Mouse (Mus musculus): ENCODE measurements around the gene Prrc2b.
A peak's percentile ranks its signal among the peaks of the same experiment; 100 is the strongest.

Gene Prrc2b

DNA sequence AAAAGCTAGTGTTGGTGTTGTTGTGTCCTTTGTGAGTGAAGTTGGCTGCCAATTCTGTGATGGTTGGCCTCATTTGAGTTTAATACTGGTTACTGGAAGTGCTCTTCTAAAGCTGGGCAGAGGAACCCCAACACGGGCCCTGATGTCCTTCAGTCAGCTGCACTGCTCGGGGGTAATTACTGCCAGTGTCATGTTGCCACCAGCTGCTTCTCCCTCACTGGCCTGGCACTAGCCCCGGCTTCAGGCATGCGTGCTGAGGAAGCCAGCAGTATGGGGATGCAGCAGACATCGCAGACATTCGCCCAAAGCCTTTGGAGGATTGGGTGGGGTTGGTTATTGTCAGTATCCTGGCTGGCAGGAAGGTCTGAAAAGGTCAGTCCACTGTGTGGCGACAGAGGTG lies 36.8 kb downstream of the Prrc2b start:
- DNase-seq: no peak

DNA sequence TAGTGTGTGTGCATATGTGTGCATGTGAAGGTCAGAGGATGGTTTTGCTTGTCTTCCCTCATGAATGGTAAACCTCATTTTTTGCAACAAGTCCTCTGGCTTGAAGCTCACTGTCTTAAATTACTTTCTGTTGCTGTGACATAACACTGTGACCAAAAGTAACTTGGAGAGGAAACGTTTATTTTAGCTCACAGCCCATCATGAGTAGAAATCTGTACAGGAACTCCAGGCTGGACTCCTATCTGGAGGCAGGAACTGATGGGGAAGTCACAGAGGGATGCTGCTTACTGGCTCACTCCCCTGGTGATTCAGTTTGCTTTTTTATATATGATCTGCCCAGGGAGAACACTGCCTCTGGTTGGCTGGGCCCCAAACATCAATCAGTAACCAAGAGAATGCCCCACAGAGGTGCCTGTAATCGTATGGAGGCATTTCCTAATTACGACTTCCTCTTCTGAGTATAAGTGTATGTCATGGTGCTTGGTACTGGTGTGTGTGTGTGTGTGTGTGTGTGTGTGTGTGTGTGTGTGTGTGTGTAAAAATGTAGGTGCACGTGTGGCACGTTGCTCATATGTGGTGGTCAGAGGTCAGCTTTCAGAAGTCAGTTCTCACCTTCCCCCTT lies 38.3 kb downstream of the Prrc2b start:
- DNase-seq: no peak

DNA sequence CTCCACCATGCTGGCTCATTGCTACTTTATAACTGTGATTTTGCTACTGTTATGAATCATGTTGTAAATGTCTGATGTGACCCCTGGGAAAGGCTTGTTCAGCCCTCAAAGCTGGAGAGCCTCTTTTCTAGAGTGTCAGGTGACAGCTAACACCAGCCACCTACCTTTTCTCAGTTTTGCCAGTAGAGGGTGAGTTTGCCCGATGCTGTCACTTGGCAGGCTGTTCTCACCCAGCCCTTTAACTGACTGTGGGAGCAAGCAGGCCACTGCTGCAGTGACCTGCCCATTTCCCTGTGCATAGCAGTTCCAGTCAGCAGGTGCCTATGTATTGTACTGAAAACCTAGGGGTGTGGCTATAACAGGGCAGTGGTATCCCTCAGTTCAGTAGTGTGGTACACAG lies 39.7 kb downstream of the Prrc2b start:
- DNase-seq: peak in 1 of 2 experiments; percentile 39

DNA sequence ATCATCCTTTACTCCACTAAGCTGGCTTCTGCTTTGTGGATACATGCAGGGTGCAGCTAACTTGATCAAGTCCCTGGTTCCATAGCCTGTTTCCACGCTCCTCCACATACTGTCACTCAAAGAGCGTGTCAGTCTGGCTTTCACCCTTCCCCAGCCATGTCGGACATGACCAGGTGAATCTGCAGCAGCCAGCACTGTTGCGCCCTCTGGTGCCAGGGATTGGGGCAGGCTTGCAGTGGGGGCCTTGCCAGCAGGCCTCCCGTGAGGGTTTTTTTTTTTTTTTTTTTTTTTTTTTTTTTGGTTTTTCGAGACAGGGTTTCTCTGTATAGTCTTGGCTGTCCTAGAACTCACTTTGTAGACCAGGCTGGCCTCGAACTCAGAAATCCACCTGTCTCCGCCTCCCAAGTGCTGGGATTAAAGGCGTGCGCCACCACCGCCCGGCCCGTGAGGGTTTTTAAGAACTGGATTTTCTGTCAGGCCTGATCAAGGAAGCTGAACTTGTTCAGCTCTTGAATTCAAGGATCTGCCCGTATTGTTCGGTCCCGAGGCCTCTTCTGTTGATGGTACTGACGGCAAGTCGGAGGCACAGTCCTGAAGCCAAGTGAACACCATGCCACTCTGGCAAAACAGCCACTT lies 41.1 kb downstream of the Prrc2b start:
- peak; percentile 59 to 67 for DNase-seq

DNA sequence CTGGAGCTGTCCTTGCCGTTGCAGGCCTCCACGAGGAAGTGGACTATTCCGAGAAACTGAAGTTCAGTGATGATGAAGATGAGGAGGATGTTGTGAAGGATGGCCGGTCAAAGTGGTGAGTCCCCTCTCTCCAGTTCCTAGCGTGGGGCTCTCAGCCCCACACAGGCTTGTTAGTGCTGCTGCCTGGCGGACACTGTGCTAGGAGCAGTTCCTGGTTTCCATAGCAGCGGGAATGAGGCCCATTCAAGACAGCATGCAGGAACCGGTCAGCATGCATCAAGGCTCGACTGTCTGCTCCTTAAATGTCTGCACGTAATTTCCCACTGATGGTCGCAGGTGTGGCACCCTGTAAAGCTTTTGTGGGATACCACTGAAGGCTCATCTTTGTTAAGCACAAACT lies 48.1 kb downstream of the Prrc2b start:
- DNase-seq: no peak

DNA sequence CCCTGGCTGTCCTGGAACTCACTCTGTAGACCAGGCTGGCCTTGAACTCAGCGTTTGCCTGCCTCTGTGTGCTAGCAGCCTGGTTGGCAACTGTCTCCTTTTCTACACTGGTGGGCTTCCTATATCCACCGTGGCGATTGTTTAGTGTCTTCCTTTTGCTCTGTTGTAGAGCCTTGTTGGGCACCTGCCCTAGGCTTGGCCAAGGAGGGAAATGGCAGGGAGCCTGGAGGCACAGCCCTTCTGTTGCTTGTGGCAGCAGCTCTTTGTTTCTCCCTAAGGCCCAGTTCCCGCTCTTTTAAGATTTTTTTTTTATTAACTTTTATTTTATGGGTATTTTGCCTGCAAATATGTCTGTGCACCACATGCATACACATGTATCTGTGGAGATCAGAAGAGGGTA lies 49.2 kb downstream of the Prrc2b start:
- no peak for DNase-seq

DNA sequence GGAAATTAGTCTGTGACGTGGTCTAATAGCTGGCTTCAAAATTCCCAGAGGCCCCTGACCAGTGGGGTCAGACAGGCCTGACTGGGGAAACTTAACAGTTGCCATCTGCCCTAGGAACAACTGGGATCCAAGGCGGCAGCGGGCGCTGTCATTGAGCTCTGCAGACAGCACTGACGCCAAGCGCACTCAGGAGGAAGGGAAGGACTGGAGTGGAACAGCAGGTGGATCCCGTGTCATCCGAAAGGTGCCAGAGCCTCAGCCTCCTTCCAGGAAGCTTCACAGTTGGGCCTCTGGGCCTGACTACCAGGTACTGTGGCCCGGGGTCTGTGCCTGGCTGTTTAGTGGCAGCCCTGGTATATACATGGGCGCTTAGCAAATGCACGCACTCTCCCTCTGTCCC lies 49.8 kb downstream of the Prrc2b start:
- no peak for DNase-seq

DNA sequence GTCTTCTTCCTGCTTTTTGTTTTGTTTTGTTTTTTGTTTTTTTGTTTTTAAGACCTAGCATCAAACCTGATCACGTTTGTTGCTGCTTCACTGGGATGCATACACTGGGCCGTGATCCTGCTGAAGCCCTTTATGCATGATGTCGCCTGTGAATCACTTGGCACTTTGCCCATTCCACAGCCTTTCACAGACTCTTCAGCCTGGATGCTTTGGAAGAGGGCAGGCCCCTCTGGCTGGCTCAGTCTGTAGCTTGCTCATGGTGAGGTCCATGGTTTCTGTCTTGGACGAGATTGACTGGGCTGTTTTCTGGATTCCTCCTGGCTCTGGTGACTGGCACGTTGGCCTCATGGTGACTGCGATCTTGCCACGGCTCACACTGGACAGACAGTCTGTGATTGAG lies 50.6 kb downstream of the Prrc2b start:
- no peak for DNase-seq

DNA sequence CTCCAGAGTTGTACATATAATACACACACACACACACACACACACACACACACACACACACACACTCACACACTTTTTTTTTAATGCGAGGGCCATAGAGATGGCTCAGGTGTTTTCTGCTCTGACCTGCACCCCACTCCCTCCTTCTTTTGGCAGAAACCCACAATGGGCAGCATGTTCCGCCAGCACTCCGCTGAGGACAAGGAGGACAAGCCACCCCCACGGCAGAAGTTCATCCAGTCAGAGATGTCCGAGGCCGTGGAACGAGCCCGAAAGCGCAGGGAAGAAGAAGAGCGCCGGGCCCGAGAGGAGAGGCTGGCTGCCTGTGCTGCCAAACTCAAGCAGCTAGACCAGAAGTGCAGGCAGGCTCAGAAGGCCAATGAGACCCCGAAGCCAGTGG lies 53.0 kb downstream of the Prrc2b start:
- no peak for DNase-seq

DNA sequence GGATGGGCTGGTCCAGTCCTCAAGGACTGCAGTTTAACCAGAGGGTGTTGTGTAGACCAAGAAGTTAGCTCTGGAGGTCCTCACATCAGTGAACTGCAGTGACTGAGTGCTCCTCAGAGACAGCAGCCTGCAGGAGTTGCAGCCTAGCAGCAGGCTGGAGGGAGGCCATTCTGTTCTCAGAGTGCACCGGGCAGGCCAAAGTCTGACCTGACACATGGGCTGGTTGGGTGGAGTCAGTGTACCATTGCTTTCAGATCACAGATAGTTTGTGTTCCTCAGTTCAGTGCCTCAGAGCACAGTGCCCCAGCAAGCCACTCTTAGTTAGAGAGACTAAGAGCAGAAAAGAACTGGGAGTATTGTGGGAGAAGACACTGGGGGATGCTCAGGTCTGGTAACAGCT lies 56.8 kb downstream of the Prrc2b start:
- DNase-seq: no peak

DNA sequence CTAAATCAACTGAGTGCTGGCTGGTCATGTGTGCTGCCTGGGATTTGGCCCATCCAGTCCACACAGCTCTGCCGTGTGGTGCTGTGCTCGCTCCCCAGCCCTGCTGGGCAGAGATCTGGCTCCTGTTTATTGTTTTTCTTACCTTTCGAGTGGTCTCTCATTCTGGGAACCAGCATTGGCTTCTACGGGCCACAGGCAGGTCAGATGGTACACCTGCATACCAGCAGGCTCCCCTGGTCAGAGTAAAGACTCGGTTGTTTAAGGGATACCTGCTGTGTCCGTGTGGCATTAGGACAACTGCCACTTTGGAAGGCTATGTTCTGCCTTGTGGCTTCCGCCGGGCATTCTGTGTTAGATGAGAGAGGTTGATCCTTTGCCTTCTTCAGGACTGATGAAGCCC lies 60.8 kb downstream of the Prrc2b start:
- DNase-seq: no peak

DNA sequence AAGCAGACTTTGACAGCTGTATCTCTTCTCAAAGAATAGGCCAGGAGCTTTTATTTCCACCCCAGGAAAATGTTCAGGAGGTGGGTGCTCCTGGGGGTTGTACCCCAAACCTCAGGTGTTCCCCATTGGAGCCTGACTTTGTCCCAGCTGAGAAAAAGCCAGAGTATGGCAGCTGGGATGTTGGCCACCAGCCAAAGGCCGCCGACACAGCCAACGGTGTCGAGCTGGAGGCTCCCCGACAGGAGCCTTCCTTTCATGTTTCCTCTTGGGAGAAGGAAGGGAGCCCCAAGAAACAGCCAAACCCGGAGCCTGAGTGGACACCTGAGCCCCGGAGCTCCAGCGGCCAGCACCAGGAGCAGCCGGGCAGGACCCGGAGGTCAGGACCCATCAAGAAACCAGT lies 62.1 kb downstream of the Prrc2b start:
- DNase-seq: peak in 1 of 2 experiments; percentile 23

DNA sequence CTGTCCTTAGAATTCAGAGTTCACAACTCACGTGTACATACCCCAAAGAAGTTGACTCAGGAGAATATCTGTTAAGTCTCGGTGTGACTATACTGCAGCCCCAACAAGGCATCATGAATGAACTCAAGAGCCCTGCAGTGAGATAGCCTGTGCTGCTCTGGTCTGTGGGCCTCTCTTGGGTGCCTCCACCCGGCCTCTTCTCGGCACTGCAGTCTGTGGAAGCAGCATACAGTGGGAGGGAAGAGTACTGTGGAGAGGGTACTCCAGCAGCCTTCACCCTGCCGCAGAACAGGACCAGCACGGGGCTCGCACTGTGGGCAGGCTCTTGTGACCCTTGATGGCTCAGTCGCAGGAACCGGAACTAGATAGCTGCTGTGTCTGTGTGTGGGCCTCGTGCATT lies 64.7 kb downstream of the Prrc2b start:
- DNase-seq: no peak

DNA sequence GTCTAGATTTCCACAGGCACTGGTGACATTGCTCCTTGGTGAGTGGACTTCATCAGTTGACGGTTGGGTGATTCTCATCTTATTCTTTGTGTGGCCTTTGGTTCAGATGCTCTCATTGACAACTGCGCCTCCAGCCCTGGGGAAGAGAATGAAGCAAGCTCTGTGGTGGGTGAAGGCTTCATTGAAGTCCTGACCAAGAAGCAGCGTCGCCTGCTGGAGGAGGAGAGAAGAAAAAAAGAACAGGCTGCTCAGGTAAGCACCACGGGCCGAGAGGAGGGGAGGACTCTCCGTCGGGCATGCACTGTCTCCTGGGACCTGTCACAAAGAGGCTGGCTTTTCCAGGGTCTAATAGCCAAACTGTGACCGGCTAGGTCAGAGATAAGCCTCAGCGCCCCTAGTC lies 65.6 kb downstream of the Prrc2b start:
- DNase-seq: no peak

DNA sequence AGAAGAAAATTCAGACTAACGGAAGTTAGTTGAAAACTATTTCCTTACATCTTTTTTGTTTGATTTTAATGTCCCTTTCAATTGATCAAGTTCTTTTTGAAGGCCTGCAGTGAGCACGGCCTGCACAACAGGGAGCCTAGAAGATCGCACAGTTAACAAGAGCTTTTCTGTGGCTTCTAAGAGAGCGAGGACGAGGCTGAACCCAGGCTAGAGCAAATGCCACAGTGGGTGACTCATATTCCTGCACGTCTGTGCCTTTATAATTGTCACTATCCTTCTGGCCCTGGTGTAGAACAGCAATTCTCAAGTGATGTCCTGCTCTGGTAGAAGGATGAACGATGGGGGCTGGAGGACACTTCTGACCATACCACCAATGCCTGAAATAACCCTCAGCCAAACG lies 66.8 kb downstream of the Prrc2b start:
- no peak for DNase-seq

DNA sequence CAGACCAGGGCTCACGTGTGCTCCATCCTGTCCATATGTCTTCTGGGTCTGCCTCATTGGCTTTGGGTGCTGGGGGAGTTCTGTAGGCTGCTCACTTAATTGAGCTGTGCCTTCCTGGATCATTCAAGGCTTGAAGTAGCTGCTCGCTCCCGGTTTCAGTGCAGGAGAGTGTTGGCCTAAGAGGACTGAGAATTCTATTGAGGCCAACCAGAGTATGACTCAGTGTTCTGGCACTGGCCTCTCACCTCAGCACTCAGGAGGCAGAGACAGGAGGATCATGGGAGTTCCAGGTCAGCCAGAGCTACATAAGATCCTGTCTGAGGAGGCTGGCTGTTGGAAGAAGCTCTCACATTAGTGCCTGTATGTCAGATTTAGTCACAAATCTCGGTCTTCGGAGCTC lies 67.2 kb downstream of the Prrc2b start:
- DNase-seq: no peak

DNA sequence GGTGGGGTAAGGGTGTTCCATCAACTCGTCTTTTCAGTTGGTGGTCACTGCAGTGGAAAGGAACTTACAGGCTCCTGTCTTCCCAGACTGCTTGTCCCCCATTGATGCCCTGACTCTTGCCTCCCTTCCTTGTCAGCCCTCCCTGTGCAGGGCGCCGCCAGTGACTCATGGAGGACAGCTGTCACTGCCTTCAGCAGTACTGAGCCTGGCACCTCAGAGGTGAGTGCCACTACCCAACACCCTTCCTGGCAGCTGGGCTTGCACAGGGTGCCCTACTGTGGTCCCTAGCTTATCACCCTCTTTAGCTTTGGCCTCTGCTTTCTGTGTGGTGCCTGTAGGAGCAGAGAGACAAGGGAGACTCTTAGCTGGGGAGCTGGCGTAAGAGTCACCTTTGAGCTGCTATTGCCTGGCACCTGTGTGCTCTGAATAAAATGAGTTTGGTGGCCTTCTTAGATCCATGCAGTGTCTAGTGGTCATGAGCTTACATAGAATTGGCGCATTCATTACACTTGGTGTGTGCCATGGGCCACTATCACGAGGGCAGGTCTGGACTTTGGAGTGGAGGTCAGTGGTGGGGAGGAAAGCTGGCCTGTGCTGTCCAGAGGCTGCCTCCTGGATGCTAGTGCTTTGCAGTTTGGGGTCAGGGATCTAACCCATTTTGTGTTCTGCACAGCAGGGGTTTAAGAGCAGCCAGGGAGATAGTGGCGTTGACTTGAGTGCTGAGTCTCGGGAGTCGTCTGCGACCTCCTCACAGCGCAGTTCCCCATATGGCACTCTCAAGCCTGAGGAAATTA lies 67.9 kb downstream of the Prrc2b start:
- DNase-seq: no peak

DNA sequence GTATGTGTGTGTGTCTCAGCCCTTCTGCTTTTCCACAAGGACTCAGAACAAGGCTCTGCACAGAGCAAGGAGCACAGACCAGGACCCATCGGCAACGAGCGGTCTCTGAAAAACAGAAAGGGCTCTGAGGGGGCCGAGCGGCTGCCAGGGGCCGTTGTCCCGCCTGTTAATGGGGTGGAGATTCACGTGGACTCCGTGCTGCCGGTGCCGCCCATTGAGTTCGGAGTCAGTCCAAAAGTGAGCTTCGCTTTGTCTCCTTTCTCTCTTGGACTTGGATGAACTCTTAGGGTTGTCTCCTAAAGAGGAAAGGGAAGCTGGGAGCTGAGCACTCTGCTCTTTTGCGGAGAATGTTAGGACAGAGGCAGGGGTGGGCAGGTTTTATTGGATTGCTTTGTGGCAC lies 68.6 kb downstream of the Prrc2b start:
- DNase-seq: no peak

DNA sequence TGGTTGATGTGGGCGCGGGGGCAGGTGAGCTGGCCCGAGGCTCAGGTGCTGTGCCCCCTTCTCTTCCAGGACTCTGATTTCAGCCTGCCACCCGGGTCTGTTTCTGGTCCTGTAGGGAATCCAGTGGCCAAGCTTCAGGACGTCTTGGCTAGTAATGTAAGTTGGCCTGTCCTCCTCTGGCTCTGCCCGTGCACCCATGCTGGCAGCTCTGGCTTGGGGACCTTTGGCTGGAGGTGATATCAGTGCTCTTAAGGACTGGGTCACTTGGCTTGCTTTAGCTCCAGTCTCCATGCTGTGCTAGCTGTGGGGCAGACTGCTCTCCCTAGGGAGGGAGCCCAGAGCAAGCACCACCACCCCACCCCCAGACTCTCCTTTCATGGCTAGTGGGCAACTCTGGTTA lies 69.1 kb downstream of the Prrc2b start:
- DNase-seq: no peak

DNA sequence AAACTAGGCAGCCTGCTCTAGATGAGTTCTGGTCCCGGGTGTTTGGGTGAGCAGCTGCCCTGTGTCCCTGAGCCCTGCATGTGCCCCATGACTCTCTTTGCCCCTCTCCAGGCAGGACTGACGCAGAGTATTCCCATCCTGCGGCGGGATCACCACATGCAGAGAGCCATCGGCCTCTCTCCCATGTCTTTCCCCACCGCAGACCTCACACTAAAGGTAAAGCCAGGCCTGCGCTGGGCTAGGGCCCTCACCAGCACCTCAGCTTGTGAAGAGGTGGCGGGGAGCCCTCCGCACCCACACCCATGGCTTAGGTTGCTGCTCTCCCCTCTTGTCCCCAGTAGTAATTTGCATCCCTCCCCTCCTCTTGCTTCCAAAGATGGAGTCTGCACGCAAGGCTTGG lies 70.1 kb downstream of the Prrc2b start:
- DNase-seq: no peak

DNA sequence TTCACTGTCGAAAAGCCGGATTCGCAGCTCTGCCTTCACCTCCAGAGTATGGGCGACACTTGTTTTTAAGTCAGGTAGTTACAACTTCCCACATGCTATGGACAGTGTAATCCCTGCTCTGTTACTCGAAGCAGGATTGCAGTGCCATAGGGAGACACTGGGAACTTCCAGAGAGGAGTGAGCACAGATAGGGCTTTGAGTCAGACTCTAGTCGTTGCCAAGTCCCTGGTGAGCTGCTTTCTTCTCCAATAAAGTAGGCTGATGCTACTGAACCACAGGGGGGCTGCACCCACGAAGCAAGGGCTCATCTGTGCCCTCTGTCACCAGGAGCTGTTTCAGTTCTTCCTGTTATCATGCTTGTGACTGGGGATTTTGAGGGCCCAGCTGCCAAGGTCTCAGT lies 70.7 kb downstream of the Prrc2b start:
- no peak for DNase-seq

DNA sequence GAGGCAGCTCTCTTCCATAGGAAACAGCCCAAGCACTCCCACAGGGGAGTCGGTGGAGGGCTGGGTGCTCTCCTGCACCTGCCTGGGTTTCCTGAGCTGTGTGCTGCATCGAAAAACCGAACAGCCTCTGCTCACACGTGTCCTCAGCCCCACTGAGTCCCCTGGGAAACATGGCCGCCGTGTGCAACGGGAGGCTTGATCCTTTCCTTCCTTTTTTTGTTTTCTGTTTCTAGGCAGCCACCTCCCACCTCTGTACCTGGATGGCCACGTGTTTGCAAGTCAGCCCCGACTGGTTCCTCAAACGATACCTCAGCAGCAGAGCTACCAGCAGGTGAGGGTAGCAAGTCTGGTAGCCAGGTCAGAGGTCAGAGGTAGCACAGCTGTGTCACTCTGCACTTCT lies 71.2 kb downstream of the Prrc2b start:
- no peak for DNase-seq

DNA sequence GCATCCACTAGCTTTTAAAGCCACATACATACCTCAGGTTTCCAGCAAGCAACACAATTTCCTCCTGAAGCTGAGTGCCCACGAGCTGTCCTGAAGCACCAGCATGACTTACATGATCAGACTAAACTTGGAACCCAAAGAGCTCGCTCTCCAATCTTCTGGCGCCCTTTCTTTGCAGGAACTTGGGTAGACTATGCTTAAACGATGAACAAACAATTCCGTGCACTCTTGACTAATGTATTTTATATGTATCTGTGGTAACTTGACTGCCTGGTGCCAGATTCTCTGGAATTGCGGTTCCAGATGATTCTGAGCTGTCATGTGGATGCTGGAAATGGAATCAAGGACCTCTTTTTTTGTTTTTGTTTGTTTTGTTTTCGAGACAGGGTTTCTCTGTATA lies 84.6 kb downstream of the Prrc2b start:
- DNase-seq: no peak

Measured in lung, adult 18-20 months (tissue).